Mouse (Mus musculus): Measurements from ENCODE around the gene Mapk7. TPM values are rescaled to one million over a fixed set of nuclear protein-coding genes. Genes with fewer than 3 reads are reported as not detected.
A peak's percentile ranks its signal among the peaks of the same experiment; 100 is the strongest.

Mapk7 gene
- 19.7 and 21.7 TPM in 2 replicates for polyA plus RNA-seq (2012; rRNA removed)

- peak; percentile 58 for DNase-seq (ENCODE audit: low read depth)
These were observed at the start of gene Mapk7 for GRCm38 (mm10) chr11:61494129-61494997. Mapk7 (minus strand) TSS chr11:61494406.

DNA sequence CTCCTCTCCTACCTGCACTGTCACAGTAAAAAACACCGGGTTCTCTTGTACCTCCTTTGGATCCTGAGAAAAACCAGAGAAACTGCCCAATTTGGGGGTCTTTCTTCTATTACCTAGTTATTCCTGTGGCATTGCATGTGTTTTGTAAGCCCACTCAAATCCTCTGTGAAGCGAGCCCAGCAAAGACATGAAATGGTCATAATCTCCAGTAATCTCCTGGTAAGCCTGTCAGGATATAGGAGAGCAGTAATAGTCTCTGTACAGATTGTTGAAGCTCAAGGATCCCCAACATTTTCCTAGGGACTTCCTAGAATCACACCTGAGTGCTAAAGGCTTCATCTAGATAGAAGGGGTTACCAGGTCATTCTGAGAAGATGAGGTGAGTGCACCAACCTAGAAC lies 46.9 kb upstream of the Mapk7 start:
- DNase-seq (ENCODE audit: low read depth): no peak

- DNase-seq (ENCODE audit: low read depth): no peak
These were observed 46.4 kb upstream of the Mapk7 start for GRCm38 (mm10) chr11:61540642-61541041.

DNA sequence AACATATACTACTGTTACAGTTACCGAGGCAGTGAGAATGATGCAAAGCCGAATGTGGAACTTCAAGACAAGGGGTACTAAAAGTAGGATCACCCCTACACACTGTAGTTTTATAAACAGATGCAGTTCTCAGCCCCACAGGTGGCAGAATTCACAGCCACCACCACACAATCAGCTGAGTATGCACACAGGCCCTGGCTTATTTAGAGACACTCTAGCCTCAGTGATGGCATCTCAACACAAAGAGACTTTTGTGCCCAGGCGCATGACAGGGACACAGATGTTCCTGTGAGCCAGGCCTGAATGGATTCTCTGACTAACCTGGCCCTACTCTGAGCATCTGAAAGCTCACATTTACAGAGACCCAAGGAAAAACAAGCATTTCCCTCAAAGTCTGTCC lies 43.2 kb upstream of the Mapk7 start:
- no peak for DNase-seq (ENCODE audit: low read depth)

- DNase-seq (ENCODE audit: low read depth): no peak
These were observed 42.7 kb upstream of the Mapk7 start for GRCm38 (mm10) chr11:61536952-61537351.

- no peak for DNase-seq (ENCODE audit: low read depth)
These were observed 41.3 kb upstream of the Mapk7 start for GRCm38 (mm10) chr11:61535530-61535929.

GRCm38 (mm10) chr11:61533571-61533970 lies 39.4 kb upstream of the Mapk7 start:
- DNase-seq (ENCODE audit: low read depth): no peak

DNA sequence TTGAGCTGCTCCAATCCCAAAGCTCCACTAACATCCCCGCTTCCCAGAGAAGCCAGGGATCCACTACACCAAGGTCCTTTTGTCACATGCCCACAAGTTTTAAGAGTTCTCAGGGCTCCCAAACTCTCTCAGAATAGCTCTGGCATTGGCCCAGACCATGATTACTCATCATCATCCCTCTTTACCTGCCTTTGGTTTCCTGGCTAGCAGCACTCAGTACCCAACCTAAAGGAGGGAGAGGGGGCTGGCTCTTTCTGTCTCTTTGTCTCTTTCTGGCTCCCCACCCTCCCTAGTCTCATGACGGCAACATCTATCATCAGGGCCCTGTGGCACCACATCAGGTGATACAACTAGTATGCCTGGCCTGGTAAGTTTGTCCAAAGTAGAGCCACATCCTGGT lies 38.6 kb upstream of the Mapk7 start:
- no peak for DNase-seq (ENCODE audit: low read depth)

DNA sequence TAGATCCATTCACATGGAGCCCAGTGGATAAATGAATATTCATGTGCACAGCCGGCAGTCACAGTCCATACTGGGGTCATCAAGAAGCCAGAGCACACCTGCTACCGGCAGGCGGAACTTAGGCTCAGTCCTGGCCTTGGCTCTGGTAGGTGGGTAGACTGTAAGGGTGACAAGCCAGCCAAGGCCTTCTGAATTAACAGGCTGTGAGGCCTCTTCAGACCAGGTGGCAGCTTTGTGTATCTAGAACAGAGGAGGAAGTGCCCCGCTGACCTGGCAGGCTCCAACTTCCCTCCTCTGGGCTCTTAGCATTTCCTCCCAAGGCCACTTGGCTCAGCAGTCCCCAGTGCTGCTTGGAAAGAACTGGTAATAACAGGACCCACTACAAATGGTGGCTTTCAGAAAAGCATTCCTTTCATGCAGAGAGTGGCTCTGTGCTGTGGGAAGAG lies 35.1 kb upstream of the Mapk7 start:
- DNase-seq (ENCODE audit: low read depth): no peak

GRCm38 (mm10) chr11:61526872-61527271 lies 32.7 kb upstream of the Mapk7 start:
- no peak for DNase-seq (ENCODE audit: low read depth)

- DNase-seq (ENCODE audit: low read depth): no peak
These were observed 25.4 kb upstream of the Mapk7 start for GRCm38 (mm10) chr11:61519484-61520107.

- no peak for DNase-seq (ENCODE audit: low read depth)
These were observed 24.7 kb upstream of the Mapk7 start for GRCm38 (mm10) chr11:61518871-61519270.

GRCm38 (mm10) chr11:61517971-61518370 lies 23.8 kb upstream of the Mapk7 start:
- DNase-seq (ENCODE audit: low read depth): no peak

DNA sequence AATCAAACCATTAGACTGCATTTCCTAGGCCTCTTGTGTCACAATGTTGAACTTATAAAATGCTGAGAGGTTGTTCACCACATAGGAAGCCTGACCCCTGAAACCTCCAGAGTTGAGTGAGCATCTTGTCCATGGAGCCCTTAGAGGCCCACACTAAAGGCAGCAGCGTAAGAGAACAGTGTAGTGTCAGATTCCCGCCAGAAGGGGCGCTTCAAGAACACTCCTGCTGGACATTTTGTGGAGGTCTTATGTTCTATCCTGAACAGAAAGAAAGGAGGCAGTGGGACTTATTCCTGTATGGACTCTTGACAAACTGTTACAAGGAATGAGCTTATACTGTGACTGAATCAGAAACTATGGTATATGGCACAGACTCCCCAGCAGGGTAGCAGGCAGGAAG lies 20.7 kb upstream of the Mapk7 start:
- no peak for DNase-seq (ENCODE audit: low read depth)

- no peak for DNase-seq (ENCODE audit: low read depth)
These were observed 10.6 kb upstream of the Mapk7 start, which contains the start of gene B9d1 for GRCm38 (mm10) chr11:61504713-61505257. B9d1 (plus strand) TSS chr11:61505144.

- no peak for DNase-seq (ENCODE audit: low read depth)
These were observed 9.7 kb upstream of the Mapk7 start for GRCm38 (mm10) chr11:61503933-61504332.

GRCm38 (mm10) chr11:61498736-61499504 lies 4.7 kb upstream of the Mapk7 start:
- no peak for DNase-seq (ENCODE audit: low read depth)

GRCm38 (mm10) chr11:61497490-61497889 lies 3.3 kb upstream of the Mapk7 start:
- DNase-seq (ENCODE audit: low read depth): no peak

DNA sequence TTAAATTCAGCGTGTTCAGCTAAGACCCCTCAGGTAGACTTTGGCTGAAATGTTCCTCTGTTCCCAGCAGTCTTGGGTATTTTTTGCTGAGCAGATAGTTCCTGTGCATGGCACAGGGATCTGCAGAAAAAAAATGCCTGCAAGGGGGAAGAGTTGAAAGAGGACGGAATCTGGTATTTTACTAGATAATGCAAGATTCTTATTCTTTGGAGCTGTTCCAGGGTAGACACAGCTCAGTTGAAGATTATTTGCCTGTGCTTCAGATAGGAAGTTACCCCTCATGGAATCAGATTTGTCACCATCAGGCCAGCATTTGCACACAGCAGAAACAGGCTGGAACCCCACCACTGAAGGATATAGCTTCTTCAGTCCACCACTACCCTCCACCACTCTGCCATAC lies 1.3 kb upstream of the Mapk7 start:
- DNase-seq (ENCODE audit: low read depth): no peak

GRCm38 (mm10) chr11:61493525-61494128 lies 579 bp downstream of the Mapk7 start:
- DNase-seq (ENCODE audit: low read depth): no peak

DNA sequence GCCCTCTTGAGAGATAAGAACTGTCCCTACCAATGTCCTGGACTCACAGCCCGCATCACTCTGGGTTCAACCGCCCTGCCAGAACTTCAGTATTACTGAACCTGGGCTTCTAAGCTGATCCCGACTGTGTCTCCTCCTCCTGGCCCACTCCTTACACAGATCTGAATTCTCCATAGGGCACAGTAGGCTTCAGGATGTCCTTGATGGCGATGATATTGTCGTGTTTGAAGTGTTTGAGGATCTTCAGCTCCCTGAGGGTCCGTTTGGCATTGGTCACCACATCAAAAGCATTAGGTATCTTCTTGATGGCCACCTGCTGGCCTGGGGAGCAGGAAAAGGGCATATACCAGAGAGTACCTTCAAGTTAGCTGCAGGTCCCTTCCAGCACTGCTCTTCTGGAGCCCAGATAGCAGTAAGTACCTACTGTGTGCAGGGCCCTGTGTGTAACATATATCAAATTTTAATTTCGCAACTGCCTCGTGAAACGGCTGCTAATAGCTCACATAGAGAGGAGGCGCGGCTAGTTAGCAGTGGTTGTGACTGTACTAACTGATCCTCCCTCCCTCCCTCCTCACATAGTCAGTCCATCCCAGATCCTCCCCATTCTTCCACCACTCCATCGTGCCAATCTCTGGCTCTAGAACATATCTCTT lies 1.3 kb downstream of the Mapk7 start:
- no peak for DNase-seq (ENCODE audit: low read depth)
